Mouse (Mus musculus) forebrain, embryonic 13.5 days (tissue): ENCODE measurements around the gene Pdcd1lg2. TPM values are rescaled to one million over a fixed set of nuclear protein-coding genes. Genes with fewer than 3 reads are reported as not detected.

Experiments
- ATAC-seq: fragments of 200-750 bp; cut with Nextera tagmentation; 2 replicates; pipeline ENCODE4 v1.8.0; 2017
- H3K27ac ChIP-seq: fragments of 300-500 bp; sonication (generic); 2 replicates; pipeline ENCODE4 v1.5.1; 2015; ENCODE audit warnings: inconsistent platforms, mild to moderate bottlenecking, moderate library complexity
- H3K27me3 ChIP-seq: fragments of 300-500 bp; sonication (generic); 2 replicates; pipeline ENCODE4 v1.6.1; 2015; ENCODE audit warnings: mild to moderate bottlenecking, inconsistent platforms
- H3K36me3 ChIP-seq: fragments of 300-500 bp; sonication (generic); 2 replicates; pipeline ENCODE4 v1.6.1; 2015; ENCODE audit warnings: mild to moderate bottlenecking, inconsistent platforms; ENCODE audit not compliant: poor library complexity, severe bottlenecking
- H3K4me1 ChIP-seq: fragments of 300-500 bp; sonication (generic); 2 replicates; pipeline ENCODE4 v1.6.1; 2015; ENCODE audit warnings: inconsistent platforms
- H3K4me2 ChIP-seq: fragments of 300-500 bp; sonication (generic); 2 replicates; pipeline ENCODE4 v1.6.1; 2015; ENCODE audit warnings: inconsistent platforms, mild to moderate bottlenecking, moderate library complexity
- H3K4me3 ChIP-seq: fragments of 300-500 bp; sonication (generic); 2 replicates; pipeline ENCODE4 v1.5.1; 2015; ENCODE audit warnings: mild to moderate bottlenecking, inconsistent platforms
- H3K9ac ChIP-seq: fragments of 300-500 bp; sonication (generic); 2 replicates; pipeline ENCODE4 v1.6.1; 2015; ENCODE audit warnings: mild to moderate bottlenecking, inconsistent platforms
- H3K9me3 ChIP-seq: fragments of 300-500 bp; sonication (generic); replicated peaks from 2 replicates; pipeline ENCODE4 v1.6.1; 2016; ENCODE audit warnings: inconsistent platforms
- WGBS: fragments of 180-500 bp; shearing (Covaris S2); methylation state at CpG from one replicate; pipeline ENCODE4 v1.1.7; 2015; 5-methylcytosine and 5-hydroxymethylcytosine counted together
- polyA plus RNA-seq: library from polyadenylated mRNA; unstranded; fragments of >200 nt; fragmentation: Nextera tagmentation; extraction: Ambion mirVana; gene quantifications from 2 replicates; pipeline ENCODE4 v1.2.1, GENCODE M21; 2015

The Pdcd1lg2 gene
- polyA plus RNA-seq, 1 experiment from 2014 or later = not detected

- no peaks in the 10 kb centered on the region; the same call in 1 of the 2 replicates for H3K9me3 ChIP-seq
- H3K4me2 ChIP-seq = no peak overlapping the region
- no peaks in the 10 kb centered on the region for H3K4me1 ChIP-seq
- H3K9ac ChIP-seq = no peak overlapping the region
- ATAC-seq = no peak
- H3K27me3 ChIP-seq = no peaks in the 10 kb centered on the region
- no peaks in the 10 kb centered on the region for H3K36me3 ChIP-seq
- no peak overlapping the region for H3K27ac ChIP-seq
- WGBS = 89% methylated on average over 7 of the region's 7 CpGs
- no peak overlapping the region for H3K4me3 ChIP-seq
Observed at GRCm38 (mm10) chr19:29463645-29464395, 53.1 kb downstream of the Pdcd1lg2 start.

GRCm38 (mm10) chr19:29466819-29467218 is 56.1 kb downstream of the Pdcd1lg2 start:
- no peak for ATAC-seq

GRCm38 (mm10) chr19:29468941-29469685 is 58.4 kb downstream of the Pdcd1lg2 start:
- ATAC-seq = no peak
- Histone ChIP-seq H3K9me3 (no peaks in the 10 kb centered on the region; the same call in 1 of the 2 replicates), H3K9ac (no peak overlapping the region), H3K4me1 (peaks cover 3% of the 10 kb centered on the region; the same call in 1 of the 2 replicates), H3K4me3 (no peak overlapping the region), H3K27me3 (no peaks in the 10 kb centered on the region), H3K36me3 (no peaks in the 10 kb centered on the region), H3K27ac (no peak overlapping the region), H3K4me2 (no peak overlapping the region)
- WGBS = 93% methylated on average over 10 of the region's 10 CpGs

More at GRCm38 (mm10) chr19:29466819-29467218, 56.1 kb downstream of the Pdcd1lg2 start:
- peaks cover 3% of the 10 kb centered on the region; the same call in 1 of the 2 replicates for H3K4me1 ChIP-seq
- H3K4me3 ChIP-seq = no peak overlapping the region
- H3K27ac ChIP-seq = no peak overlapping the region
- H3K36me3 ChIP-seq = no peaks in the 10 kb centered on the region
- H3K9ac ChIP-seq = no peak overlapping the region
- WGBS = 90% methylated on average over 9 of the region's 9 CpGs
- no peaks in the 10 kb centered on the region; the same call in 1 of the 2 replicates for H3K9me3 ChIP-seq
- no peak overlapping the region for H3K4me2 ChIP-seq
- no peaks in the 10 kb centered on the region for H3K27me3 ChIP-seq

DNA sequence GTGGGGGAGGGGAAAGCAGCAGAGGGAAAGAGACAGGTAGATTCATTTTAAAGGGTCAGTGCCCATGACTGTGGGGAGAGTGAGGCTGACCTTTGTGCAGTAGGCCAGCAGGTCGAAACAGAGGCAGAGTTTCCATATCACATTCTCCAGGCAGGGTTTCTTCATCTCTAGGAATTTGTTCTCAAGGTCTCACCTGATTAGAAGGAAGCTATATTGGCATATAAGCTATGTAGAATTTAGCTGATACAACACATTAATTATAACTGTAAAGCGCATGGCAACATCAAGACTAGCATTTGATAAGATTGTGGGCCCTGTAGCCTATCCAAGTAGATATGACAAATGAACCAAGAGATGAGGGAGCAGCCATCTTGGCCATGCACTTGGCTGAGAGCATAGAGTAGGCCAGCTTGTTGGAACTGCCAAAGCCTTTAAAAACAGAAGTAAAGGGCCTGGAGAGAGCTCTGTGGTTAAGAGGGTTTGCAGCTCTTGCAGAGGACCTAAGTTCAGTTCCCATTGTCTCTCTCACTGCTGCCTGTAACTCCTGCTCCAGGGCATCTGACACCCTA is 59.1 kb downstream of the Pdcd1lg2 start:
- WGBS = 93% methylated on average over 2 of the region's 2 CpGs
- Histone ChIP-seq H3K4me3 (no peak overlapping the region), H3K4me1 (peaks cover 3% of the 10 kb centered on the region; the same call in 1 of the 2 replicates), H3K27ac (no peak overlapping the region), H3K9ac (no peak overlapping the region), H3K4me2 (no peak overlapping the region), H3K9me3 (no peaks in the 10 kb centered on the region; the same call in 1 of the 2 replicates), H3K27me3 (no peaks in the 10 kb centered on the region), H3K36me3 (no peaks in the 10 kb centered on the region)
- ATAC-seq = no peak

GRCm38 (mm10) chr19:29470652-29471051 is 59.9 kb downstream of the Pdcd1lg2 start:
- H3K4me1 ChIP-seq = peaks cover 3% of the 10 kb centered on the region; the same call in 1 of the 2 replicates
- H3K4me2 ChIP-seq = no peak overlapping the region
- no peak overlapping the region for H3K4me3 ChIP-seq
- H3K9me3 ChIP-seq = no peaks in the 10 kb centered on the region; the same call in 1 of the 2 replicates
- H3K27ac ChIP-seq = no peak overlapping the region
- H3K9ac ChIP-seq = no peak overlapping the region
- no peak for ATAC-seq
- H3K27me3 ChIP-seq = no peaks in the 10 kb centered on the region
- 17% methylated on average over 4 of the region's 4 CpGs for WGBS
- H3K36me3 ChIP-seq = no peaks in the 10 kb centered on the region

DNA sequence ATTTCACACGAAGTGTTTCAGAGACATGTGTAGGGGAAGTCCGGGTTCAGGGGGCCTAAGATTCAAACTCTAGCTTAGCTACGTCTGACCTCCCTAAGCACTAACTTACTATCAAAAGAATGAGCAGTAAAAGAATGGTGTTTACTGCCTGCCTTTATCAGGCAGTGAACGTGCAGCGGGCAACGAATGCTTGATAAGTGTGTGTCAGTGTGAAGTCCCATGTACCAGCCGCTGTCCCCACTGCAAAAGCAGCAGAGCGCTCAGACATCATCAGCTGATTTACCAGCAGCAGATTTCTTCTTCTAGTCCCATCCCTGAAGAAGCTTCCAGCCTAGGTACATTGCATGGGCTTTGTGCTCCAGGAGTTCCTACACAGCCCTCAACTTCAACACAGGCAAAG is 61.7 kb downstream of the Pdcd1lg2 start:
- Histone ChIP-seq H3K27me3 (no peaks in the 10 kb centered on the region), H3K9ac (no peak overlapping the region), H3K27ac (no peak overlapping the region), H3K4me1 (peaks cover 3% of the 10 kb centered on the region; the same call in 1 of the 2 replicates), H3K9me3 (no peaks in the 10 kb centered on the region; the same call in 1 of the 2 replicates), H3K36me3 (no peaks in the 10 kb centered on the region), H3K4me3 (no peak overlapping the region), H3K4me2 (no peak overlapping the region)
- ATAC-seq = no peak
- 88% methylated on average over 8 of the region's 8 CpGs for WGBS

DNA sequence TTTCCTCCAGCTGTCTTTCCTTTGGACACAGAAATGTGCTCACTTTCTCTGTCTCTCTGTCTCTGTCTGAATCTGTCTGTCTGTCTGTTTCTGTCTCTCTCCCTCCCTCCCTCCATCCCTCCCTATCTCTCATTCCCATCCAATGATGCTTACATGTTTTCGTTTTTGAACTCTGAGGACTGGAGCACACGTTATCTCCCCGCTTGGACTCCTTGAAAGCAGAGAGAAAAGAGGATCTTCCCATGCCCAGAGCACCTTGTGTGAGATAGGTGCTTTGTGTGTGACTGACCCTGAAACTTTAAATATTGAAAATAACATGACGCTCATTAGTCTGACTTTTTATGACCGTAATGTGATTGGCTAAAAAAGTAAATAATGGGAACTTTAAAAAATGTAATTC is 62.2 kb downstream of the Pdcd1lg2 start:
- no peak overlapping the region for H3K4me2 ChIP-seq
- no peak overlapping the region for H3K9ac ChIP-seq
- H3K9me3 ChIP-seq = no peaks in the 10 kb centered on the region
- H3K4me1 ChIP-seq = peaks cover 3% of the 10 kb centered on the region; the same call in 1 of the 2 replicates
- no peak overlapping the region for H3K27ac ChIP-seq
- 86% methylated on average over 5 of the region's 5 CpGs for WGBS
- ATAC-seq = no peak
- no peak overlapping the region for H3K4me3 ChIP-seq
- H3K36me3 ChIP-seq = no peaks in the 10 kb centered on the region
- no peaks in the 10 kb centered on the region for H3K27me3 ChIP-seq

GRCm38 (mm10) chr19:29474803-29475202 is 64.1 kb downstream of the Pdcd1lg2 start:
- H3K4me1 ChIP-seq = peaks cover 3% of the 10 kb centered on the region; the same call in 1 of the 2 replicates

GRCm38 (mm10) chr19:29475210-29475620 is 64.5 kb downstream of the Pdcd1lg2 start:
- Histone ChIP-seq H3K27ac (no peak overlapping the region), H3K9me3 (no peaks in the 10 kb centered on the region), H3K27me3 (no peaks in the 10 kb centered on the region), H3K4me3 (no peak overlapping the region), H3K36me3 (no peaks in the 10 kb centered on the region), H3K4me2 (no peak overlapping the region), H3K4me1 (peaks cover 3% of the 10 kb centered on the region; the same call in 1 of the 2 replicates), H3K9ac (no peak overlapping the region)
- no peak for ATAC-seq
- 85% methylated on average over 4 of the region's 4 CpGs for WGBS

More at GRCm38 (mm10) chr19:29474803-29475202, 64.1 kb downstream of the Pdcd1lg2 start:
- Histone ChIP-seq H3K4me3 (no peak overlapping the region), H3K27me3 (no peaks in the 10 kb centered on the region), H3K27ac (no peak overlapping the region), H3K9me3 (no peaks in the 10 kb centered on the region), H3K9ac (no peak overlapping the region), H3K36me3 (no peaks in the 10 kb centered on the region), H3K4me2 (no peak overlapping the region)
- 70% methylated on average over 2 of the region's 2 CpGs for WGBS
- no peak for ATAC-seq

DNA sequence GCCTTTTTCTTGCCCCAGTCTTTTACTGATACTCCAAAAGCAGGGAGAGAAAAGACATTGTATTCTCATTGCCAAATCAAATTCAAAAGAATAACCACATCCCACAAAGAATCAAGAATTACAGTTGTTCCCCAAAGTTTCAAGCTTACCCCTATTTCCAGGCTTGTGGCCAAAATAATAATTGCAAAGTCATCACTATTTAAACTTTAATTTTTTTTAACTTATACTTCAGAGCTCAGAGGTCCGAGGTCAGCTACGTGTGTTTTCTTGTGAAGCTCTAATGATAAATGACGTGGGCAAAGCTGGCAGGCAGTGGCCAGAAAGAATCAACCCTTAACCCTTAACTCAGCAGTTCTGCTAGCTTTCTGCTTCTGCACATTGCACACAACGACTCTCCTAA is 67.9 kb downstream of the Pdcd1lg2 start:
- WGBS = 38% methylated on average over 4 of the region's 4 CpGs
- no peak overlapping the region for H3K9ac ChIP-seq
- H3K27me3 ChIP-seq = no peaks in the 10 kb centered on the region
- H3K4me1 ChIP-seq = no peaks in the 10 kb centered on the region
- H3K4me3 ChIP-seq = no peak overlapping the region
- H3K36me3 ChIP-seq = no peaks in the 10 kb centered on the region
- H3K4me2 ChIP-seq = no peak overlapping the region
- ATAC-seq = no peak
- no peaks in the 10 kb centered on the region for H3K9me3 ChIP-seq
- H3K27ac ChIP-seq = no peak overlapping the region

- Histone ChIP-seq H3K4me2 (no peak overlapping the region), H3K4me3 (no peak overlapping the region), H3K9me3 (no peaks in the 10 kb centered on the region), H3K9ac (no peak overlapping the region), H3K27ac (no peak overlapping the region), H3K36me3 (no peaks in the 10 kb centered on the region), H3K4me1 (no peaks in the 10 kb centered on the region), H3K27me3 (no peaks in the 10 kb centered on the region)
- WGBS = 66% methylated on average over 6 of the region's 6 CpGs
- no peak for ATAC-seq
Observed at GRCm38 (mm10) chr19:29481578-29481977, 70.9 kb downstream of the Pdcd1lg2 start.

- no peak overlapping the region for H3K4me2 ChIP-seq
- H3K9ac ChIP-seq = no peak overlapping the region
- no peaks in the 10 kb centered on the region for H3K27me3 ChIP-seq
- no peaks in the 10 kb centered on the region for H3K9me3 ChIP-seq
- H3K4me3 ChIP-seq = no peak overlapping the region
- no peaks in the 10 kb centered on the region for H3K4me1 ChIP-seq
- 78% methylated on average over 5 of the region's 5 CpGs for WGBS
- no peak overlapping the region for H3K27ac ChIP-seq
- no peaks in the 10 kb centered on the region for H3K36me3 ChIP-seq
- no peak for ATAC-seq
Observed at GRCm38 (mm10) chr19:29482148-29482547, 71.4 kb downstream of the Pdcd1lg2 start.
